ENCODE assay signal across 16 mouse cellular contexts in genomic region chr6:23837127-23837526, GRCm38 (mm10). TPM values are rescaled to one million over a fixed set of nuclear protein-coding genes. Genes with fewer than 3 reads are reported as not detected.
DNase-seq lines count a peak whose midpoint lies in the region; ATAC-seq and TF ChIP-seq lines count a peak whose summit lies in the region.
"Had no signal": no experiment of that assay in that cellular context is flagged by ENCODE, and none has a peak within 500 bp of the region (broad histone marks: within the 10 kb centered on the region; RNA-seq: fewer than 3 reads in every experiment).

No protein-coding gene starts in this region.

- H3K4me2 ChIP-seq in kidney, postnatal 0 days (ENCODE audit: low read length), result peak overlapping the region; percentile 90; the same call in 1 of the 2 replicates
- H3K4me2 ChIP-seq in kidney, embryonic 14.5 days (replicated peaks; ENCODE audit: low read depth, low read length), result no peak overlapping the region
- H3K4me2 ChIP-seq in neural tube, embryonic 13.5 days, result peak overlapping the region; percentile 94
- peak overlapping the region; percentile 27; the same call in 1 of the 2 replicates for H3K4me2 ChIP-seq in stomach, postnatal 0 days (replicated peaks; ENCODE audit: low read depth)
- H3K4me2 ChIP-seq: heart, embryonic 12.5 days; liver, embryonic 13.5 days had no signal

- H3K4me3 ChIP-seq in cerebellum, adult 2 months (replicated peaks; ENCODE audit: insufficient read depth, low read depth, low read length), result peak overlapping the region; percentile 97
- no peak overlapping the region for H3K4me3 ChIP-seq in kidney, postnatal 0 days (replicated peaks; ENCODE audit: low read depth, low read length)
- H3K4me3 ChIP-seq in kidney, embryonic 14.5 days (ENCODE audit: low read length), result no peak overlapping the region
- H3K4me3 ChIP-seq in neural tube, embryonic 13.5 days, result no peak overlapping the region
- no peak overlapping the region for H3K4me3 ChIP-seq in stomach, postnatal 0 days (ENCODE audit: low read depth, low read length)
- H3K4me3 ChIP-seq: heart, embryonic 12.5 days; limb, embryonic 10.5 days; liver, embryonic 13.5 days had no signal

- no peaks in the 10 kb centered on the region; the same call in 1 of the 2 replicates for H3K4me1 ChIP-seq in cerebellum, adult 2 months (ENCODE audit: control insufficient read depth, insufficient read depth, low read length)
- 0 out of 2 replicates have a peak, but pooled peaks cover 4% of the 10 kb centered on the region for H3K4me1 ChIP-seq in kidney, postnatal 0 days (replicated peaks; ENCODE audit: insufficient read depth, low read length)
- no peaks in the 10 kb centered on the region for H3K4me1 ChIP-seq in kidney, embryonic 14.5 days (ENCODE audit: control insufficient read depth, insufficient read depth, low read length)
- peaks cover 20% of the 10 kb centered on the region for H3K4me1 ChIP-seq in neural tube, embryonic 13.5 days (replicated peaks)
- no peaks in the 10 kb centered on the region for H3K4me1 ChIP-seq in stomach, postnatal 0 days (replicated peaks; ENCODE audit: control insufficient read depth, insufficient read depth)
- H3K4me1 ChIP-seq: liver, embryonic 13.5 days had no signal

- WGBS in cerebellum, adult 2 months, result 18% methylated on average over 5 of the region's 5 CpGs
- 82% methylated on average over 5 of the region's 5 CpGs for WGBS in kidney, postnatal 0 days
- 91% methylated on average over 5 of the region's 5 CpGs for WGBS in kidney, embryonic 14.5 days
- WGBS in neural tube, embryonic 13.5 days, result 89% methylated on average over 5 of the region's 5 CpGs
- 84% methylated on average over 5 of the region's 5 CpGs for WGBS in stomach, postnatal 0 days

- peak; percentile 11; the same call in 1 of the 2 replicates for TF ChIP-seq POLR2A in cerebellum, adult 2 months (IDR thresholded peaks at IDR 0.05; ENCODE audit: borderline replicate concordance, insufficient read depth, low read length)

- no peak for TF ChIP-seq CTCF in cerebellum, adult 2 months (IDR thresholded peaks at IDR 0.05; ENCODE audit: borderline replicate concordance, insufficient read depth, low read depth, low read length)
- no peak for TF ChIP-seq CTCF in kidney, postnatal 0 days (IDR thresholded peaks at IDR 0.05; ENCODE audit: low read depth)
- no peak for TF ChIP-seq CTCF in stomach, postnatal 0 days (IDR thresholded peaks at IDR 0.05; ENCODE audit: low read depth)

- no peak overlapping the region for H3K9ac ChIP-seq in kidney, postnatal 0 days (ENCODE audit: low read depth, low read length)
- no peak overlapping the region for H3K9ac ChIP-seq in kidney, embryonic 14.5 days (ENCODE audit: low read depth, low read length)
- no peak overlapping the region for H3K9ac ChIP-seq in neural tube, embryonic 13.5 days
- H3K9ac ChIP-seq in stomach, postnatal 0 days (ENCODE audit: low read length), result no peak overlapping the region
- H3K9ac ChIP-seq: heart, embryonic 12.5 days; liver, embryonic 13.5 days had no signal

- peak overlapping the region; percentile 95 for H3K27ac ChIP-seq in cerebellum, adult 2 months (ENCODE audit: insufficient read depth, low read length)
- H3K27ac ChIP-seq in kidney, postnatal 0 days, result no peak overlapping the region
- H3K27ac ChIP-seq in kidney, embryonic 14.5 days (ENCODE audit: low read depth, low read length), result no peak overlapping the region
- no peak overlapping the region for H3K27ac ChIP-seq in neural tube, embryonic 13.5 days (replicated peaks)
- no peak overlapping the region for H3K27ac ChIP-seq in stomach, postnatal 0 days (replicated peaks)
- H3K27ac ChIP-seq: limb, embryonic 10.5 days; liver, embryonic 13.5 days had no signal

- TF ChIP-seq EP300 in stomach, postnatal 0 days (optimal IDR thresholded peaks at IDR 0.05), result no peak

- ATAC-seq in kidney, postnatal 0 days (replicated peaks; ENCODE audit: low FRiP score, low read depth), result no peak
- no peak for ATAC-seq in kidney, embryonic 14.5 days (ENCODE audit: low FRiP score, low TSS enrichment)
- ATAC-seq in neural tube, embryonic 13.5 days (ENCODE audit: low read depth), result no peak
- no peak for ATAC-seq in stomach, postnatal 0 days (ENCODE audit: low FRiP score, low TSS enrichment)
- ATAC-seq: Patski had no signal

- H3K27me3 ChIP-seq in cerebellum, adult 2 months (ENCODE audit: control insufficient read depth, insufficient read depth, low read length), result no peaks in the 10 kb centered on the region
- no peaks in the 10 kb centered on the region for H3K27me3 ChIP-seq in kidney, postnatal 0 days (ENCODE audit: insufficient read depth, low read length)
- peaks cover 12% of the 10 kb centered on the region for H3K27me3 ChIP-seq in kidney, embryonic 14.5 days (ENCODE audit: control insufficient read depth, insufficient read depth, low read length)
- peaks cover 42% of the 10 kb centered on the region for H3K27me3 ChIP-seq in neural tube, embryonic 13.5 days
- H3K27me3 ChIP-seq in stomach, postnatal 0 days (ENCODE audit: control insufficient read depth, insufficient read depth, low read length), result no peaks in the 10 kb centered on the region; the same call in 1 of the 2 replicates

- DNase-seq in cerebellum, adult 2 months, result peak; percentile 54 to 62
- no peak for DNase-seq in cerebellum, adult 11 months
- no peak for DNase-seq in kidney, postnatal 0 days (ENCODE audit: low spot score)
- DNase-seq in neural tube, embryonic 10.5 days (ENCODE audit: extremely low spot score, low spot score), result no peak
- no peak for DNase-seq in stomach, postnatal 0 days (ENCODE audit: low spot score)
- DNase-seq in adrenal gland, adult (ENCODE audit: inconsistent age in 2 of 2, low spot score in 1 of 2), result no peak
- DNase-seq: gastrocnemius, postnatal 25 days; heart, postnatal 4 days; kidney, postnatal 25 days; liver, embryonic 13.5 days; retina, postnatal 1 day had no signal

- no peaks in the 10 kb centered on the region for H3K9me3 ChIP-seq in kidney, postnatal 0 days (replicated peaks; ENCODE audit: low read length)
- no peaks in the 10 kb centered on the region for H3K9me3 ChIP-seq in kidney, embryonic 14.5 days (ENCODE audit: control insufficient read depth, low read length)
- no peaks in the 10 kb centered on the region for H3K9me3 ChIP-seq in neural tube, embryonic 13.5 days
- no peaks in the 10 kb centered on the region for H3K9me3 ChIP-seq in stomach, postnatal 0 days (ENCODE audit: control insufficient read depth, low read length)
- H3K9me3 ChIP-seq: heart, embryonic 12.5 days; limb, embryonic 10.5 days; liver, embryonic 13.5 days had no signal

- H3K36me3 ChIP-seq in kidney, postnatal 0 days (ENCODE audit: insufficient read depth, low read length), result no peaks in the 10 kb centered on the region
- no peaks in the 10 kb centered on the region for H3K36me3 ChIP-seq in kidney, embryonic 14.5 days (ENCODE audit: control insufficient read depth, insufficient read depth, low read length)
- H3K36me3 ChIP-seq in neural tube, embryonic 13.5 days, result no peaks in the 10 kb centered on the region
- no peaks in the 10 kb centered on the region for H3K36me3 ChIP-seq in stomach, postnatal 0 days (ENCODE audit: control insufficient read depth, insufficient read depth, low read length)
- H3K36me3 ChIP-seq: heart, embryonic 12.5 days; limb, embryonic 10.5 days; liver, embryonic 13.5 days had no signal

RNA-seq across cellular contexts. Expression of gene Cadps2, which starts 2.1 kb away (rescaled TPM):
- polyA plus RNA-seq in cerebellum, adult 2 months (2012; rRNA removed), result 102 and 118 TPM in 2 replicates
- polyA plus RNA-seq in kidney, postnatal 0 days (2015; fragmentation: Nextera tagmentation; extraction: Ambion mirVana), result 9.1 and 10.1 TPM in 2 replicates
- 5.7 and 9.1 TPM in 2 replicates for polyA plus RNA-seq in kidney, embryonic 14.5 days (2014; fragmentation: Nextera tagmentation; extraction: Ambion mirVana)
- 4.2 and 5.4 TPM in 2 replicates for polyA plus RNA-seq in neural tube, embryonic 13.5 days (2015; fragmentation: Nextera tagmentation; extraction: Ambion mirVana)
- polyA plus RNA-seq in stomach, postnatal 0 days (2015; fragmentation: Nextera tagmentation; extraction: Ambion mirVana), result 4.8 and 5.1 TPM in 2 replicates

Comparison
In these comparisons a context has a peak if more than half of its experiments do, and no peak if none do; other contexts are left out.
1. DNase-seq: peak in cerebellum, adult 2 months (2 of 2); none in cerebellum, adult 11 months (single experiment), kidney, postnatal 0 days (single experiment), neural tube, embryonic 10.5 days (single experiment), stomach, postnatal 0 days (single experiment) and adrenal gland, adult (0 of 2).